Mouse (Mus musculus) limb, embryonic 10.5 days (tissue): ENCODE results near the gene Olig1. TPM values are rescaled to one million over a fixed set of nuclear protein-coding genes. Genes with fewer than 3 reads are reported as not detected.

ENCODE experiments used
- DNase-seq: peaks from one replicate; pipeline ENCODE4 v3.0.0-alpha.2; 2017; ENCODE audit warnings: low spot score
- H3K27ac ChIP-seq: fragments of 300-500 bp; sonication (generic); 2 replicates; pipeline ENCODE4 v1.5.1; 2016; ENCODE audit warnings: mild to moderate bottlenecking
- H3K27me3 ChIP-seq: fragments of 300-500 bp; sonication (generic); 2 replicates; pipeline ENCODE4 v1.6.1; 2016; ENCODE audit warnings: low read depth, mild to moderate bottlenecking; ENCODE audit not compliant: poor library complexity, severe bottlenecking
- H3K36me3 ChIP-seq: fragments of 300-500 bp; sonication (generic); 2 replicates; pipeline ENCODE4 v1.6.1; 2016; ENCODE audit warnings: mild to moderate bottlenecking, moderate library complexity
- H3K4me1 ChIP-seq: fragments of 300-500 bp; sonication (generic); 2 replicates; pipeline ENCODE4 v1.6.1; 2016
- H3K4me3 ChIP-seq: fragments of 300-500 bp; sonication (generic); 2 replicates; pipeline ENCODE4 v1.5.1; 2016; ENCODE audit warnings: mild to moderate bottlenecking, moderate library complexity
- H3K9me3 ChIP-seq: fragments of 300-500 bp; sonication (generic); replicated peaks from 2 replicates; pipeline ENCODE4 v1.6.1; 2016; ENCODE audit warnings: mild to moderate bottlenecking
- WGBS: fragments of 180-500 bp; shearing (Covaris S2); methylation state at CpG from one replicate; pipeline ENCODE4 v1.1.7; 2016; 5-methylcytosine and 5-hydroxymethylcytosine counted together
- polyA plus RNA-seq: library from polyadenylated mRNA; unstranded; fragments of >200 nt; fragmentation: Nextera tagmentation; extraction: Ambion mirVana; gene quantifications from 2 replicates; pipeline ENCODE4 v1.2.1, GENCODE M21; 2016

The Olig1 gene
- not detected in 2 replicates for polyA plus RNA-seq

DNA sequence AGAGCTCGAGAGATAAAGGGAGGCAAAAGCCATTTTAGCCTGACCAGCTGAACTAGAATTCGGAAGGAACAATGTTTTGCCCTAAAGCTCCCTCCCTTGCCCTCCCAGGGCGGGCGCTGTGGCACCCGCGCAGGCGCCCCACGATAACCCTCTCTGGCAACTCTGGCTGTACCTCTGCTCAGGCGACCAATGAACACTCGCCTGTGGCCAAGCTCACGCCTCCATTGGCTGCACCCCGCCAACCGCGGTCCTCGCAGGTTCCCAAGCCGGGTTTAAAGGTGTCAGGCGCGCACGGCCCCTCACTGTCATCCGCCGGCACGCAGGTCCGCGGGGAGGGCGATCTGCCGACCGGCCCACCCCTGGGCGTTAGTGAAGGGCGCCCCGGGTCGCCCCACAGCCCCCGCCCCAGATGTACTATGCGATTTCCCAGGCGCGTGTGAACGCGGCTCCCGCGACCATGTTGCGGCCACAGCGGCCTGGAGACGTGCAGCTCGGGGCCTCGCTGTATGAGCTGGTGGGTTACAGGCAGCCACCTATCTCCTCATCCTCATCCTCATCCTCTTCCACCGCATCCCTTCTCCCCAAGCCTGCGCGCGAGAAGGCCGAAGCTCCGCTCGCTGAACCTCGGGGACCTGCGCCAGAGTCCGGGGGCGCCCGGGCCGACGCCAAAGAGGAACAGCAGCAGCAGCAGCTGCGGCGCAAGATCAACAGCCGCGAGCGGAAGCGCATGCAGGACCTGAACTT lies at the start of gene Olig1:
Olig1 (plus strand) TSS at position 305 of the 744 bp plus-strand sequence.
- peak within 1 kb of the TSS; percentile 25; the same call in 1 of the 2 replicates for H3K27ac ChIP-seq
- H3K36me3 ChIP-seq, result no peaks in the 10 kb centered on the region
- H3K4me3 ChIP-seq, result peak within 1 kb of the TSS; percentile 55
- WGBS, result under 1% methylated on average over 64 of the region's 64 CpGs
- H3K9me3 ChIP-seq, result no peaks in the 10 kb centered on the region
- DNase-seq, result peak; percentile 76
- peaks cover 26% of the 10 kb centered on the region for H3K4me1 ChIP-seq
- peaks cover 99% of the 10 kb centered on the region for H3K27me3 ChIP-seq

- WGBS, result under 1% methylated on average over 25 of the region's 25 CpGs
These were observed 47.4 kb upstream of the Olig1 start for GRCm38 (mm10) chr16:91222171-91222642.

DNA sequence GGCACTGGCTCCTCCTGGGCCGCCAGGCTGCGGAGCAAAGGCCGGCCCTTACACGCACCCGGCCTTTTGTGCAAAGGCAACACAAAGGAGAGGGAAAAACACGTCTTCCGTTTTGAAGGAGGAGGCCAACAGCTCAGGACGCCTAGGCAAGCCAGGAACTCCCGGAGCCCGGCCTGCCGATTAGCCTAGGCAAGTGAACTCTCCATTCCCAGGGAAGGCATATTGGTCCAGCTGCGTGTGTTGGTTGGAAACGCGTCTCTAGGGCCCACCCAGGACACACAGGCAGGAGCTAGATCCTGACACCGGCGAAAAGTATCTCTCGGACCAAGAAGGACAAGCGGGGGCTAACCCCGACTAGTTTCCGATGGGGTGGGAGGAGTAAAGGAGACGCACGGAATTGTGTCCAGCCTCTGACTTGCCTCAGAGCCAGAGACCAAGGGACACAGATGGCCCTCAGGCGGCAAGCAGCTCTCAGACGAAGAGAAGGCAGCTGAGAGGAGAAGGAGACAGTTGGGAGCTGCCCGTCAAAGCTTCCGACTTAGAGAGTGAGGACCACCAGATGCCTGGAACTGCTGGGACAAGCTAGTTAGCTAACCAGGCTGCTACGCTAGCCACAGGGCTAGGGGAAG lies 46.8 kb upstream of the Olig1 start:
- peak overlapping the region; percentile 23 for H3K4me3 ChIP-seq
- H3K36me3 ChIP-seq, result no peaks in the 10 kb centered on the region
- H3K27ac ChIP-seq, result no peak overlapping the region
- DNase-seq, result peak; percentile 68
- peaks cover 58% of the 10 kb centered on the region for H3K4me1 ChIP-seq
- under 1% methylated on average over 27 of the region's 27 CpGs for WGBS
- no peaks in the 10 kb centered on the region for H3K9me3 ChIP-seq
- H3K27me3 ChIP-seq, result peaks cover 100% of the 10 kb centered on the region

More at GRCm38 (mm10) chr16:91222171-91222642, 47.4 kb upstream of the Olig1 start:
- Histone ChIP-seq H3K4me3 (peak overlapping the region; percentile 23), H3K27me3 (peaks cover 100% of the 10 kb centered on the region), H3K36me3 (no peaks in the 10 kb centered on the region), H3K9me3 (no peaks in the 10 kb centered on the region), H3K4me1 (peaks cover 54% of the 10 kb centered on the region), H3K27ac (no peak overlapping the region)
- peak; percentile 57 for DNase-seq

- 3% methylated on average over 35 of the region's 35 CpGs for WGBS
- peak; percentile 50 for DNase-seq
- H3K27ac ChIP-seq, result no peak overlapping the region
- peaks cover 60% of the 10 kb centered on the region for H3K4me1 ChIP-seq
- H3K36me3 ChIP-seq, result no peaks in the 10 kb centered on the region
- peaks cover 100% of the 10 kb centered on the region for H3K27me3 ChIP-seq
- no peaks in the 10 kb centered on the region for H3K9me3 ChIP-seq
- H3K4me3 ChIP-seq, result peak overlapping the region; percentile 23
These were observed 46.1 kb upstream of the Olig1 start for GRCm38 (mm10) chr16:91223327-91224067.

DNA sequence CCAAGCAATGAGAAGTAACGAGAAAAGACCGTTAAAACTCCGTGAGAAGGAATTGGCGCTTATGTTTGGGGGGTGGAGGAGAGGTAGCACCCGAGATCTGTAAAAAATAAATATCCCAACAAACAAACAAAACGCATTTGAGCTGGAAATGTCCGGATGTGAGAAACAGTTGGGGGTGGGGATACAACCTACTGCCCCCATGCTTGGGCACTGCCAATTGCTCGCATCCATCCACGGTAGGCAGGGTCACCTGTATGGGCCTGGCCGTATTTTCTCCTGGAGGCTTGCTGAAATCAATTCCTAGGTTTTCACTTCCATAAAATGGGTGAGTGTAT lies 45.5 kb upstream of the Olig1 start:
- no peak overlapping the region for H3K4me3 ChIP-seq

DNA sequence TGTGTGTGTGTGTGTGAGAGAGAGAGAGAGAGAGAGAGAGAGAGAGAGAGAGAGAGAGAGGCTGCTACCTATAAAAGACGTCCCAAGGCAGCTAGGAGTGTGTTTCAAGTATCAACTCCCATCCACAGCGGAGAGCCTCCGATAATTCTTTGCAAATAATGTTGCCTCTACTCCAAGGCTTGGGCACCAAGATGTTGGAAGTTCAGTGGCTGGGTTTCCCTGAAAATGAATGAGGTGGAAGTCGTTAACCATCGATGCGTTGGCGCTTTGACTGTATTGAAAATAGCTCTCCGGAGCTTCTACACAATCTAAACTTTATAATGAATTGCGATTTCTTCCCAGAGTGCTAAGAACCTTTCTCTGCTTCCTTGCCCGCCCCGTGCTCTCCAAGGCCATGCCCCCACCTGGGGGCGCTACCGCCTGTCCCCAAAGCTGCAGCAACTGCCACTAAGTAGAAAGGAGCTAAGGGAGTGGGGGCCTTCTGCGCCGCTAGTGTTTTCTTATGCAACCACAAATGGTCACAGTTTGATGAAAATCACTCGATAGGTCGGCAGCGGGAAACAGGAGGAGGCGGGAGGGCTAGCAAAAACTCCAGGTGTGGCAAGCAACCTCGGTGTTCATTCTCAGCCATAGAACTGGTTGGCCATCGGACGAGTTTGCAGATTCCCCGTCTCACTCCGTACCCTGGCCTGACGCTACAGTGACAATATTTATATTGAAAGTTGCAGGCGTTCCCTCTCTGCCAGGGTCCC lies 44.9 kb upstream of the Olig1 start:
- Histone ChIP-seq H3K27ac (no peak overlapping the region), H3K4me1 (peaks cover 64% of the 10 kb centered on the region), H3K36me3 (no peaks in the 10 kb centered on the region), H3K27me3 (peaks cover 100% of the 10 kb centered on the region), H3K4me3 (peak overlapping the region; percentile 41), H3K9me3 (no peaks in the 10 kb centered on the region)
- WGBS, result under 1% methylated on average over 26 of the region's 26 CpGs
- peak; percentile 80 for DNase-seq

More for the DNA sequence above, 45.5 kb upstream of the Olig1 start:
- Histone ChIP-seq H3K27ac (no peak overlapping the region), H3K4me1 (peaks cover 64% of the 10 kb centered on the region), H3K36me3 (no peaks in the 10 kb centered on the region), H3K27me3 (peaks cover 100% of the 10 kb centered on the region), H3K9me3 (no peaks in the 10 kb centered on the region)
- 9% methylated on average over 10 of the region's 10 CpGs for WGBS
- DNase-seq, result no peak

DNA sequence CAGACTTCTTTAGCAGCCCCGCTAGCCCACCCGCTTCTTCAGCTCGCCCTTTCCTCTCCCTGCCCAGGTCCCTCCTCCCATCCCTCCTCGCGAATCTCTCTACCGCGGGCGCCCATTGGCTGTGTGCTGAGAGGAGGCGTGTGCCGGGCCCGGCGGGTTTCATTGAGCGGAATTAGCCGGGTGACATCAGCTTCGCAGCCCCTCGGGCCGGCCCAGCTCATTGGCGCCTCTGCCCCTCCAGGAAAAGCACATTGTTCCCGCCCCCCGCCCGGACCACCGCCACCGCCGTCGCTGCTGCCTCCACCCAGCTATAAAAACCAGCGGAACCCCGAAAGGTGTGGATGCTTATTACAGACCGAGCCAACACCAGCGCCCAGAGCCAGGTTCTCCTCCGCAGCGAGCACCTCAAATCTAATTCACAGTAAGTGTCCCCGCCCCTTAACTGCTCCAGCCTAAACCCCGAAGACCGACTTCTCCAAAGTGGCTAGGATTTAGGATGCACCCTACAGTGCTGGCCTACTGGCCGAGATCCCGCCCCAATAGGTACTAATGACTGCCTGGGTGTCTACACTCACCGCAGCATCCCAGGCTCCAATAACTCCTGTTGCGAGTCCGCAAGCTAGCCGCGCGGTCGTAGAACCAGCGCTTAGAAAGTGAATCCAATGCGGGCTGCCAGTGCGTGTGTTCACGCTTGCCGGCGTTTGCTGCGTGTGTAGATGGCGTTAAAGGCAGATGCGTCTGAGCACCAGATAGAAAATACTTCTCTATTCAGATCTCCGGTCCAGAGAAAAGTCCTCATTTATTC lies 44.1 kb upstream of the Olig1 start, which contains the start of gene Olig2:
Olig2 (plus strand) TSS at position 225 of the 805 bp plus-strand sequence.
- H3K4me1 ChIP-seq, result peaks cover 59% of the 10 kb centered on the region
- H3K9me3 ChIP-seq, result no peaks in the 10 kb centered on the region
- H3K27me3 ChIP-seq, result peaks cover 100% of the 10 kb centered on the region
- WGBS, result under 1% methylated on average over 53 of the region's 53 CpGs
- peak within 1 kb of the TSS; percentile 41 for H3K4me3 ChIP-seq
- no peaks in the 10 kb centered on the region for H3K36me3 ChIP-seq
- no peak for DNase-seq
- H3K27ac ChIP-seq, result no peak within 1 kb of the TSS

GRCm38 (mm10) chr16:91226038-91226882 lies 43.3 kb upstream of the Olig1 start:
- under 1% methylated on average over 60 of the region's 60 CpGs for WGBS
- Histone ChIP-seq H3K9me3 (no peaks in the 10 kb centered on the region), H3K4me3 (peak overlapping the region; percentile 9), H3K36me3 (no peaks in the 10 kb centered on the region), H3K27me3 (peaks cover 100% of the 10 kb centered on the region), H3K4me1 (peaks cover 55% of the 10 kb centered on the region), H3K27ac (no peak overlapping the region)
- peak; percentile 54 for DNase-seq

GRCm38 (mm10) chr16:91226883-91227759 lies 42.5 kb upstream of the Olig1 start:
- H3K27ac ChIP-seq, result peak overlapping the region; percentile 42; the same call in 1 of the 2 replicates
- H3K9me3 ChIP-seq, result no peaks in the 10 kb centered on the region
- WGBS, result 1% methylated on average over 82 of the region's 85 CpGs
- peak; percentile 68 for DNase-seq
- H3K27me3 ChIP-seq, result peaks cover 100% of the 10 kb centered on the region
- no peaks in the 10 kb centered on the region for H3K36me3 ChIP-seq
- H3K4me3 ChIP-seq, result peak overlapping the region; percentile 9
- H3K4me1 ChIP-seq, result peaks cover 60% of the 10 kb centered on the region

DNA sequence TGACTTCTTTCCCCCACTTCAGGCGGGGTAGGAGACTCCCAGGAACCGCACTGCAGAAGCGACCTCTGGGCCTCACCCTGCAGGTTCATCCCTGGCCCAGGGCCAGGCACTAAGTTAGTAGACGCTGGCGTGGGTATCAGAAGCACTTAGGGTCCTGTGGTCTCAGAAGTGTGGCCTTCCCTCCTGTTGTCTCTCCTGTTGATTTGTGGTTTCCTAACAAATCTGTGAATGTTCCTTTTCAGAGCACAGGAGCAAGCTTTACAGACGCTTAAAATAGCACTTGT lies 41.9 kb upstream of the Olig1 start:
- Histone ChIP-seq H3K4me3 (no peak overlapping the region), H3K4me1 (peaks cover 60% of the 10 kb centered on the region), H3K27ac (no peak overlapping the region), H3K36me3 (no peaks in the 10 kb centered on the region), H3K27me3 (peaks cover 100% of the 10 kb centered on the region), H3K9me3 (no peaks in the 10 kb centered on the region)
- WGBS, result 0% methylated on average over 6 of the region's 6 CpGs
- DNase-seq, result peak; percentile 61
